Mouse (Mus musculus): ENCODE data around the gene Dhrs7b.
"Not testable (repeated sequence)": the region's sequence is repeated elsewhere in the genome, so short reads cannot be mapped to it uniquely, and the experiment has no call there.

GRCm38 (mm10) chr11:60886986-60887385 lies 56.6 kb downstream of the Dhrs7b start:
- TF ChIP-seq CTCF, EP300 (IDR thresholded peaks at IDR 0.05; ENCODE audit: low read depth): not testable (repeated sequence)
